Mouse (Mus musculus) thymus, adult 2 months (tissue): ENCODE results near the gene Gdi1.

Source experiments
- CTCF ChIP-seq: fragments of 200-500 bp; IDR thresholded peaks from 2 replicates; pipeline ENCODE4 v1.5.1; 2012; ENCODE audit warnings: mild to moderate bottlenecking, control low read depth, low read length, moderate library complexity, borderline replicate concordance; ENCODE audit not compliant: control insufficient read depth, poor library complexity, insufficient read depth; ENCODE audit errors: extremely low read depth
- POLR2A ChIP-seq: fragments of 200-500 bp; IDR thresholded peaks from 2 replicates; pipeline ENCODE4 v1.6.1; 2012; ENCODE audit warnings: mild to moderate bottlenecking, low read length, control low read depth, moderate library complexity; ENCODE audit not compliant: control insufficient read depth, poor library complexity, insufficient read depth; ENCODE audit errors: extremely low read depth

DNA sequence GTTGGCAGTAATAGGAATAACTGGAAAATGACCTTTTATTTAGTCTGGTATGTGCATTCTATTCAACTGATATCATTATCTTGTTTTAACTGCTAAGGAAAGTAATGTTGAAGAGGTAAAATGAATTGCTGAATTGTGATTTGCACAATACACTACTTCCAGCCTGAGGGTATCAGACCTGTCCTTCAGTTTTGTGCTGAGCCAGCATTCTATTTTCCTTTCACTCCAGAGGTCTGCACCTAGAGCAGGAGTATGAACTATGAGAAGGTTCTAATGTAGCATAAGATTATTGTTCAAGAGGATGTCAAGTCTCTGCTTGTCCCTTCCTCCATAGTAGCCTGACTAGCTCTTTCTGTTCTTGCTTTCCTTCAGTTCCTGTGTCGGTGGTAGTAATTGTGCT, 6.5 kb upstream of the Gdi1 start:
- TF ChIP-seq CTCF = no peak
- TF ChIP-seq POLR2A = no peak
